Mouse (Mus musculus): ENCODE data around the gene Emg1.

- TF ChIP-seq POLR2A (IDR thresholded peaks at IDR 0.05; ENCODE audit: extremely low read depth, insufficient read depth, low read length) (no peak), CTCF (IDR thresholded peaks at IDR 0.05; ENCODE audit: low read depth, low read length) (no peak)
Observed at GRCm38 (mm10) chr6:124746296-124746605, 34.3 kb upstream of the Emg1 start.

Measured in liver, adult 2 months (tissue).